Mouse (Mus musculus): ENCODE results near the gene Itsn2. TPM values are rescaled to one million over a fixed set of nuclear protein-coding genes. Genes with fewer than 3 reads are reported as not detected.
"Not testable (repeated sequence)": the region's sequence is repeated elsewhere in the genome, so short reads cannot be mapped to it uniquely, and the experiment has no call there.

Gene Itsn2
- 10 to 100 TPM; 89.4 to 91.2 TPM for total RNA-seq (2021)
- long read RNA-seq, full-length matches to known transcripts = 12 of 37 reads
- long read RNA-seq, partial matches to known transcripts = 10 of 37 reads
- long read RNA-seq, other reads (novel, unspliced or antisense) = 15 of 37 reads

DNA sequence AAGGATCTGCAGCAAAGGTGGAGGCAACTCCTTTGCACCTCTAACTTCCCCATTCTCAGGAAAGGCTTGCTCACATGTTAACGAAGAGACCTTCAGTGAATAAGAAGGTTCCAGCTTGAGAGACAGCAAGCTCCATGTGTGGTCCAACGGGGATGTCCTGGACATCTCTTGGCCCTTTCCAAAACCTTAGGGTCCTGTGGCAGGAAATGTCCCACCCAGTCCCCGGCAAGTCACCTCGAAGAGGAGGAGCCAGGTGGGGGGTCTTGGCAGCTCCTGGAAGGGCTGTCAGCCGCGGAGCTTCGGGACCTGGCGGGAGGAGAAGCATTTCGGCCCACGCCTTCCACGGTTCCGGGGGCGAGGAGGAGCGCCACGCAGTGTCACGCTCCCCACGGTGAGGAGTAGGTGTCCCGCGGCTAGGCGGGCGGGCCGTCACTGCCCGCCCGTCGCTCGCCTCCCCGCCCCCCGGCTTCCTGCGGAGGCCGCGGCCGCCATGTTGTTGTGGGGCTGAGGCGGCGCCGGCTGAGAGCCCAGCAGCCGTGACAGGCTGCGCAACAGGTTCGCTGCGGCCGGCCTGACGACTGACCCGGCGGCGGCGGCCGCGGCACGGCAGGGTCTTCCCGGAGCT is at the start of gene Itsn2, which contains the start of gene Gm3625:
Itsn2 (plus strand) TSS at position 98 of the 625 bp plus-strand sequence.
Gm3625 (minus strand) TSS at position 387 of the 625 bp plus-strand sequence.
- DNase-seq (ENCODE audit: low spot score in 2 of 2) = peak; percentile 57 to 71

DNA sequence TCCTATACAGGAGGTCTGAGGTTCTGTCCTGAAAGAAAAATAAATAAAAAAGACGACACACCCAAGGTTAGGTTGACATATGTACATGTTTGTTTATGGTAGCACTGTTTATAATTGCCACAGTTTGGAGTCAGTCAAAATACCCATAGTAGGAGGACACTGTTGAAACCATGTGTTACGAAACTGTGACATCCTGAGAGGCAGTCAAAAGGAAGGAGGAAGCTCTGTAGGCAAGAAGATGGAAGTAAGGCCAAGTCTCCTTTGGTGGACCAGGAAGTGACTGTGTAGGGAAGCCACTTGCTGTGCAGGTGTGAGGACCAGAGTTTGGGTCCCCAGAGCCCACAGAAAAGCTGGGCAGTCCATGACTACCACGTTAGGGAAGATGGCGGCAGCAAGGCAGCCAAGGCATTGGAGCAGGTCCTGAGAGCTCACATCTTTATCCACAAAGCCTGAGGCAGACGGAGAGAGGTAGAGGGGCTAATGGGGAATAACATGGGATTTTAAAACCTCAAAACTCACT is 48.0 kb upstream of the Itsn2 start:
- no peak for DNase-seq (ENCODE audit: low spot score in 2 of 2)

DNA sequence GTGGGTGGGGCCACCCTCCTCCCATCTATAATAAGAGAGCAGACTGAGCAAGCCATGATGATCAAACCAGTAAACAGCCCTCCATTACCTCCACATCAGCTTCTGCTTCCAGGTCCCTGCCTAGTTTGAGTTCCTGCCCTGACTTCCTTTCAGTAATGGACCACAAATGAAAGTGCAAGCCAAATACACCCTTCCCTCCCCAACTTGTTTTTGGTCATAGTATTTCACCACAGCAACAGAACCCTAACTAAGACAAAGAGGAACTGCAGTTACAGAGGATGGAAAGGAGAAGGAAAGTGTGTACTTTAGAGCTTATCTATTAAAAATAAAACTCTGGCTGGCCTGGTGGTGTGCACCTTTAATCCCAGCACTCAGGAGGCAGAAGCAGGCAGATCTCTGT is 47.0 kb upstream of the Itsn2 start:
- DNase-seq (ENCODE audit: low spot score in 2 of 2) = no peak

DNA sequence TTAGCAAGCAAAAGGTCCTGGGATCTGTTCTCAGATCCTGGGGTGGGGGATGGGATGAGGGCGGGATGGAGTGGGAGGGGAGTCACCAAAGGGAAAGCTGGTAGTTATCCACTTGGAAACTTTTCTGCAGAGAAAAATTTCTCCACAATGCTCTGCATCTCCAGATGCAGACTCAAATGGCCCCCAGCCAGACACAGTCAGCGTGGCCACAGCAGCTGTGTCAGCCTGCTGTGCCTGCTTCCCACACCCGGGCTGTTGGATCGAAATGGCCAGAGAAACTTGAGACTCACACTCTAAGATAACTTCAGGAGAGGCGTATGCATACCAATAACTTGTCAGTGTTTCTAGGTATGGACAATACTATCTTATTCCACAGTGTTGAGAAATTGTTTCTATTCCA is 45.9 kb upstream of the Itsn2 start:
- no peak for DNase-seq (ENCODE audit: low spot score in 2 of 2)

DNA sequence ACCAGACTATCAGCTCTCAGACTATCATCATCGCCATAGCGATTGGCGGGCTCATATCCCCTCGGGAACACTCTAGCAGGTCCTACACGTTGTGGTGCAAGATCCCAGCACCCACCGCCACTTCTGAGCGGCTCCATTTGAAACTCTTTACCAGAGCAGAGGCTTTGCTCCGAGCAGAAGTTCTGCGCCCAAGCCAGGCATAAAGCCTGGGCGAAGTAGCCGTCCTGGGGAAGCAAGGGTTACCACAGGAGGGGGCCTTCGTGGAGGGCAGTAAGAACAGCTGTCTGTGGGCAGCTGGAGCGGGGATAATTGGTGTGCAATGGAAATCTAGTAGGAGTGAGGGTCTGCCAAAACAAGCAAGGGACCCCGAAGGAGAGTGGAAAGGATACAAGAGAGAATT is 44.9 kb upstream of the Itsn2 start:
- DNase-seq (ENCODE audit: low spot score in 2 of 2) = no peak

DNA sequence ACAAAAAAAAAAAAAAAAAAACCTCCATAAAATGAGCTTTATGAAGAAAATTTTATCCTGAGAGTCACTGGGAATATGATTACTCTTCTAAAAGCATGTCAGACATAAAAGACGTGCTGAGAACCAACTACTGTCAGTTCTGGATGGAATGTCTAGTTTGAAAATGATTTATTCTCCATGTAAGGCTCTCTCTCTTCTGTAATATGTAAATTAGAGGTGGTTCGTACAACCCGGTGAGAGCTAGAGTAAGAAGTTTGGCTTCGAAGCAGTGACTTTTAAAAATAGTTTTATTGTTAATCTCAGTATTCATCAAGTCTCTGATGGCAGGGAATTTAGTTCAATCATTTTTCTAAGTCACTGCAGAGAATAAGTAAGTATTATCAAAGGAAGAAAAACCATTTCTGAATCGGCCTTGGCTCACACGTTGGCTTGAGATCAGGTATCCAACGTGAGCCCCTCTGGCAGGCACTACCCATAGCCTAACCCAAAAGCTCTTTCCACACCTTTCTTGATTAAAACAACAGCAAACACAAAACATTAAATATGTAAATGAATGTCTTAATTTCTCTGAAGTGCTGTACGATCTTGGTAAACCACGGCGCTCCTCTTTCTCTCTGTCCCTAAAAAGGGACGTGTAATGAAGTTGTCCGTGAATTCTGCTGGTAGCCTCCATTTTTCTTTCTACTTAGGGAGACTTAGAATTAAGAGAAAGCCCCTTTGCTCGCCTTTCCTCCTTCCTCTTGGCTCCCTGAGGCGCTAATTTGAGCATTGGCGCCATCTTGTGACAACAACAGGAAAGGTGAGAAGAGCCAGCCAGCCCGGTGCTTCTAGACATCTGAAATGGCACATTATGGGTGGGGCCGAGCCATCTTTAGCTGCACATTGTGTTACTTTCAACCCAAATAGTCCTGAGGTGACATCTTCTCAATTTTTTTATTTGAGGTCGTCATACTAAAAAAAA is 44.1 kb upstream of the Itsn2 start:
- DNase-seq (ENCODE audit: low spot score in 2 of 2) = peak; percentile 65 to 90

DNA sequence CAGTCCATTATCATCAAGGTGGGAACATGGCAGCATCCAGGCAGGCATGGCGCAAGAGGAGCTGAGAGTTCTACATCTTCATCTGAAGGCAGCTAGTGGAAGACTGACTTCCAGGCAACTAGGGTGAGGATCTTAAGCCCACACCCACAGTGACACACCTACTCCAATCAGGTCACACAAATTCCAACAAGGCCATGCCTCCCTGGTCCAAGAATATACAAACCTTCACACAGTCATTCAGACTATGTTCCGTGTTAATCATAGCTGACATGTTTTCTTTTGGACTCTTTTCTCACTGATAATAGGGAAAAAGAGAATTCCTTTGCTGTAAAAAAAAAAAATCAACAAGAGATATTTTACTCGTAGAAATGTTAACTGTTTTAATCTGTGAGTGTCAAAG is 38.7 kb upstream of the Itsn2 start:
- DNase-seq (ENCODE audit: low spot score in 2 of 2) = not testable (repeated sequence)

DNA sequence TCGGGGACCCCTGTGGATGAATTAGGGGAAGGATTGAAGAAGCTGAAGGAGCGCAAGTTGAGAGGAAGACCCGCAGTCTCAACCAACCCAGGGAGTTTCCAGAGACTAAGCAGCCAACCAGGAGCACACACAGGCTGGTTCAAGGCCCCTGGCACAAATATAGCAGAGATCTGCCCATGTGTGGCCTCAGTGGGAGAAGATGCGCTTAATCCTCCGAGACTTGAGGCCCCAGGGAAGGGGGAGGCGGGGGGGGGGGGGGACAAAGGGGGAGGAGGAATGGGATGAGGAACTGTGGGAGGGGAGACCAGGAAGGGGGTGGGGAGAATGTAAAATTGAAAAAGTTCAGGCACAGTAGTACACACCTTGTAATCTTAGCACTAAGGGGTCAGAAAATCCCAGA is 37.0 kb upstream of the Itsn2 start:
- no peak for DNase-seq (ENCODE audit: low spot score in 2 of 2)

DNA sequence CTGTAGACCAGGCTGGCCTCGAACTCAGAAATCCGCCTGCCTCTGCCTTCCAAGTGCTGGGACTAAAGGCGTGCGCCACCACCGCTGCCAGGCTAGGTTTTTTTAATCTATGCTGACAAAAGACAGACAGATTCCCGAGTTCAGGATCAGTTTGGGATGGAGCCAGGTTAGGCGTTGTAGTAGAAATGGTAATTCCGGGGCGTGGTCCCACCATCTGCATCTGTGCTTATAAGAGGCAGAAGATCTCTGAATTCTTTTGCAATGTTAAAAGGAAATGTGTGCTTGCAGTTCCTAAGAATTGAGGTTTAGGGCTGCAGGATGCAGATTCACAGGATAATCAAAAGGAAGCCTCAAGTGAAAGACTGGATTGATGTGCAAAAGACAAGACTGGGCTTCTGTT is 35.5 kb upstream of the Itsn2 start:
- peak in 1 of 2 experiments; percentile 20 for DNase-seq (ENCODE audit: low spot score in 2 of 2)

DNA sequence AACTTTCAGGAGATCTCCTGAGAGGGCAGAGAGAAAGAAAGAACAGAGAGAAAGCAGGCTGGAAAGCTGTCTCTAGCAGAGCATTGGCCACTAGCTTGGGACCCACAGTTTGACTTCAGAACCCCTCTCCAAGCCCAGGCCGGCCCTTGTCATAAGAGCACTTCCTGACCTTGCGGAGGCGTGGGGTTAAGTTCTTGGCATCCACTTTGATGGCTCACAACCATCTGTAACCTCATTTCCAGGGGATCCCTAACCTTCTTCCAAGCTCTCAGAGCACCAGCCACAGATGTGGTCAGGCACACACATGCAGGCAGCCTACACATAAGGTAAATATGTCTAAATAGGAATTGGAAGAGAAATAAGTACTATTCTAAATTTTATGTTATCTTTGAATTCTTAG is 35.0 kb upstream of the Itsn2 start:
- DNase-seq (ENCODE audit: low spot score in 2 of 2) = no peak

DNA sequence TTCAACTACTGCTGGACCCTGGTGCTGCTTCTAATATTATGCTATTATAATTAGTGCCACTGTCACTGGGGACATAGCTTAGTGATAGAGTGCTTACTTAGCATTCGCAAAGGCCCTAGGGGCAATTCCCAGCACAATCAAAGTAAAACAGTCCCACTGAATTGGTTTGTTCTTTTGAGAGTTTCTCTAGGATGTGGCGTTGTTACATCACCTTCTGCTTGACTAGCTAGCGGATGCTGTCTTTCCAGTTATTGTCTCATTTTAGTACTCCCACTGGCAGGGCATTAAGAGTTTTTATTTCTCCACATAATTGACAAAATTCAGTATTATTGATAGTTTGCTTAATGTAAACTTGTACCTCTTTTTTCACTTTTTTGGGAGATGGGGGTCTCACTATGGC is 34.4 kb upstream of the Itsn2 start:
- DNase-seq (ENCODE audit: low spot score in 2 of 2) = no peak

DNA sequence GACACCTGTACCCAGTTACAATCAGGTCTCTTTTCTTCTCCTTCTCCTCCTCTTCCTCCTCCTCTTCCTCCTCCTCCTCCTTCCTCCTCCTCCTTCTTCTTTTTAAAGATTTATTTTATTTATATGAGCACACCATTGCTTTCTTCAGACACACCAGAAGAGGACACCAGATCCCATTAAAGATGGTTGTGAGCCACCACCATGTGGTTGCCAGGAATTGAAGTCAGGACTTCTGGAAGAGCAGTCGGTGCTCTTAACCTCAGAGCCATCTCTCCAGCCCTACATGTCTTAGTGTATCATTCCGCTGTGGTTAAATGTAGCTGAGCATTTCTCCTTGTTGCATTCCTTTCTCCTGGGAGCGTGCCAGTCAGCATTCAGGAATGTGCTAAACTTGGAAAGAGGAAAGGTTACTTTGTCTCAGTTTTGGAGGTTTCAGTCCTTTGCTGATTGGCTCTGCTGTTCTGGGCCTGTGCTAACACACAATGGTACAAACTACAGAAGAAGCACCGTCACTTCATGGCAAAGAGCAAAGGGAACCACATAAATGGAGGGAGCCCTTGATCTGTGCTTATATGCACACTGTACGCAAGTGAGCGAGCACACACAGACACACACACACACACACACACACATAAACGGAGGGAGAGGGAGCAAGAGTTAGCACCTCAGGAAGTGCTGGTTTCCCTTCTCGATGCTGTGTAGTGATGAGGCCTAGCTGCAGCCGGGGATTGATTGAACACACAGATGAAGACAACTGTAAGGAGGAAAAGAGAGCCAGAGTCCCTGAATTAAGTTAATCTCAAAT is 33.8 kb upstream of the Itsn2 start:
- no peak for DNase-seq (ENCODE audit: low spot score in 2 of 2)

DNA sequence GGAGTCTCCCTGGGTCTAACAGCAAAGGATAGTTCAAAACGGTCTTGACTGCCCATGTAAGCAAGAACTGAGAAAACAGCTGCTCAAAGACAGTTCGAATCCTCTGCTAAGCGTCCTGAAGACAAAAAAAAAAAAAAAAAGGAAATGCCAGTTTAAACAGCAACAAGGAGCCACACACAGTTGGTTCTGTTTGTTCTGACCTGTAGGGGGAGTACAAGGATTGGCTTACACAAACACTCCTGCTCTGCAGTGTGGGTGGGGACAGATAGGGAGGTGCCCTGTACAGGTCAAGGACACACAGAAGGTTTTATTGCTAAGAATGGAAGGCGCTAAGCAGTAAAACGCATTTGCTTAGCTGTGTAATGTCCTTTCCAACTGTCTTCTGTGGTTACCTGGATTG is 20.6 kb upstream of the Itsn2 start:
- peak in 1 of 2 experiments; percentile 36 for DNase-seq (ENCODE audit: low spot score in 2 of 2)

DNA sequence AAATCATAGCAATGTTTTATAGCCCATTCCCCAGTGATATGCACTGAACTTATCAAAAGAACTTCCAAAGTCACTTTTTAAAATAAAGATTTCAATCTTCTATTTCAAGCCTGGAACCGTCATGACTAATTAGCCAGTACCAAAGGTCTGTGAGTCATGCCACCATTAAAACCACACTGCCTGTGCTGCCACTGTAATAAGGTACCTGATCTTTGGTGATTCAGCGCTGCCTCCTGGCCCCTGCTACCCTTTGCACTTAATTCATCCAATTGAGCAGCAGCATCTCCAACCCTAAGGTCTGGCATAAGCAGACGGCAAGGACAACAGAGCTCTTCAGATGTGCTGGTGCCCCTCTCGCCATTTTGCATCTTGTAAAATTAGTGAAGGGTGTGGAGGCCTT is 18.4 kb upstream of the Itsn2 start:
- DNase-seq (ENCODE audit: low spot score in 2 of 2) = no peak

DNA sequence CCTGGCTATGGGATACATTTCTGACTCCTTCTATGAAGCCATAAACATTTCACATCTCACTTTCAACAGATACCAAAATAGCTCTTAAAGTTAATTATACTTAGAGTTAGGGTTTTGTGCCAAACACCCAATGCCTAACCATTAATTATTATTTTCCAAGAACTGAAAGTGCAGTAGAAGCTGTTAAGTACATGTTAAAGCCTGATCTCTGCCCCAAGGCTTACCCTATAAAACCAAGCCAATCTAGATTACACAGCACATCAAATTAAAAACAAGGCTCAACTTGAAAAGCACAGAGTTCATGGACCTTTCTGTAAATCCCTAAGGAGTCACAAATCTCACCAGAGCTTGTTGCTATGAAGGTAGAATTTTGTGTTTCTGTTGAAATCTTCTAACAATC is 10.1 kb upstream of the Itsn2 start:
- no peak for DNase-seq (ENCODE audit: low spot score in 2 of 2)

DNA sequence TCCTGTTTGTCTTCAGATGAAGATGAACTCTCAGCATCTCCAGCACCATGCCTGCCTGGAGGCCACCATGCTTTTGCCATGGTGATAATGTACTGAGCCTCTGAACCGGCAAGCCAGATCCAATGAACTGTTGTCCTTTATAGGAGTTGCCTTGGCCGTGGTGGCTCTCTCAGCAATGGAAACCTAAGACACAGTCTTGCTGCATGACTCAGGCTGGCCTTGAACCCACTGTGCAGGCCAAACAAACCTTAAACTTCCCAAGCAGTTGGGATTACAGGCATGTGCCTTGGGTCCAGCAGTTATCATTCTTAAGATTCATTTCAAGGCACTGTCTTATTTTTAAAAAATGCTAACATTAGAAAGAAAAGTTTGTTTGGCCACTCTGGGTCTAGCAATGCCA is 4.6 kb upstream of the Itsn2 start:
- DNase-seq (ENCODE audit: low spot score in 2 of 2) = no peak

DNA sequence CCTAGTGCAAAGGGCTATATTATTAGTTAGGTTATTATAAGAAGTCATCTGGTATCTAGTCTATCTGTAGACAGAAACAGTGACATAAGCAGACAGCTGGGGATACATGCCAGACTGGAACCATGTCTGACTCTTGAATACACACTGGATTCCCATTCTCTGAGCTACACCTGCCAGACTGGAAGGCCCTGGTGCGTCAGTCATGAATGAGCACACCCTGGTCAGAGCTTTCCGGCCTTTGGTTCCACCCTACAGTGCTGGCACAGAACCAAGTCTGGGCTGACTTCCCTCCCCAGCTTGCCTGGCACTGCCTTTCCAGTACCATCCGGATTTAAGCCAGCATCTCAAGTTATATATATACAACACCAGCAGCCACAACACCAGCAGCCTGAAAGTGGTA is 3.8 kb upstream of the Itsn2 start:
- DNase-seq (ENCODE audit: low spot score in 2 of 2) = no peak

DNA sequence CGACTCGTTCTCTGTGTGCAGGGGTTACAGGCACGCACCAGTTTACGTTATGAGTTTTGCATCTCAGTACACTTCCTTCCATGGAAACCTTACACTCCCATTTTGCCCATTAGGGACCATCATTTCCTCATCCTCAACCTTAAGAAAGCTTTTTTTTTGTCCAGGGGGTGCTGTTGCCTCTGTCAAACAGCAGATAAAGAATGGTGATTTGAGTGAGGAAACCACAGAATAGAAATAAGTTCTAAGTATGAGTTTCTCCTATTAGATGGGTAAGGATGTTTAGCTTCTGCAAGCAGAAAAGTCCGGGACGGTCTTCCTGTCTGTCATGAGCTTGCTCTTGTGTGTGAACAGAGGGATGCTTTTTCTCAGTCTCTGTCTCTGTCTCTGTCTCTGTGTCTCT is 413 bp upstream of the Itsn2 start:
- no peak for DNase-seq (ENCODE audit: low spot score in 2 of 2)

DNA sequence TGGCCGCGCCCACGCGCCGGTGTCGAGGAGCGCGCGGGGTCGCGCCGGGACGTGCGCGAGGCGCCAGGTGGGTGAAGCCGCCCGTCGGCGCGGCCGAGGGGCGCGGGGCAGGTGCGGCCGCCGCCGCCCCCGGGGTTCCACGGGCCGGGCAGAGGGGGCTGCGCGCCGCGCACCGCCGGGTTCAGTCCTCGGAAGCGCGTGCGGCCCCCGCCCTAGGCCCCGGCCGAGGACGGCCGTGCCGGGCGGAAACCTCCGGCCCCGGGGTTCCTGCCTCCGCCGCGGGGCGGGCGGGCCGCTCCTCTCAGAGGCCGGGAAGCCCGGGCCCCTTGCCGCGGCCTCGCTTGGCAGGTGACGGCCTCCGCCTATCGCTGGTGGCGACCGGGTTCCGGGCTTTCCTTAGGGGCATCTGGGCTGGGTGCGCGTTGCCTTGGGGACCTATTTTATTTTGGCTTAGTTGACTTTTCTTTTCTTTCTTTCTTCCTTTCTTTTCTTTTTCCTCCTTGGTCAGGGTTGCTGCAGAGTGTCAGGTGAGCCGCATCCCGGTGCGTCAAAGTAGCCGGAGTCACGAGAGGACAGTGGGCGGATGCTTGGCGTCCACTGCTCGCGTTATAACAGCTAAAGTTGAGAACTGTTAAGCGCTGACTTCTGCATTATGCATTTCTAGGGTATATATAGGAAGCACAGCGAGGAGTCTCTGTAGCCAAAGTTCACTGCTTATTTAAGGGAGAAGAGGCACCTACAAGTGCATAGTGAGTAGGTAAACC is 910 bp downstream of the Itsn2 start:
- DNase-seq (ENCODE audit: low spot score in 2 of 2) = peak in 1 of 2 experiments; percentile 44

DNA sequence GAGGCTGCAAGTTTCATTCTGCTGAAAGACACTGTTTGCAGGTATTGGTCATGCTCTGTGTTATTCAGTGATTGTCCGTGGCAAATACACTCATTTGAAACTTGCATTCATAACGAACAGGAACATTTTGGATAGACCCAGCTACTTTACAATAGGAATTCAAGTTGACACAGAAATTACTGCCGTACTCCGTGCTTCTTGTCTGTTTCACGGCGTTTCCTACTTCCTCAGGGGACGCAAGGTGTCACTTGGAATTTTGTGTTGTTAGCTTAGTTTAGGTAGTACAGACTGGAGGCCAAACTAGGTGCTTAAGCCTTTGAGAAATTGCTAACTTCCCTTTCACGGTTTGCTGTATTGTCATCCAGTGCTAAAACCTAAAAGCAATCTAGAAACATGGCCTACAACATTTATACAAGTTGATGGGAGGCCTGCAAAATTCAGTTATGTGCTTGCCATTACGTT is 1.5 kb downstream of the Itsn2 start:
- no peak for DNase-seq (ENCODE audit: low spot score in 2 of 2)
